Mouse (Mus musculus): ENCODE results near the gene Commd4. TPM values are rescaled to one million over a fixed set of nuclear protein-coding genes. Genes with fewer than 3 reads are reported as not detected.

Commd4 gene
- 41.2 and 61.1 TPM in 2 replicates for polyA plus RNA-seq (2012; ENCODE audit: low replicate concordance)

GRCm38 (mm10) chr9:57158013-57158470, at the start of gene Commd4:
Gene Commd4 (minus strand): TSS chr9:57158331.

DNA sequence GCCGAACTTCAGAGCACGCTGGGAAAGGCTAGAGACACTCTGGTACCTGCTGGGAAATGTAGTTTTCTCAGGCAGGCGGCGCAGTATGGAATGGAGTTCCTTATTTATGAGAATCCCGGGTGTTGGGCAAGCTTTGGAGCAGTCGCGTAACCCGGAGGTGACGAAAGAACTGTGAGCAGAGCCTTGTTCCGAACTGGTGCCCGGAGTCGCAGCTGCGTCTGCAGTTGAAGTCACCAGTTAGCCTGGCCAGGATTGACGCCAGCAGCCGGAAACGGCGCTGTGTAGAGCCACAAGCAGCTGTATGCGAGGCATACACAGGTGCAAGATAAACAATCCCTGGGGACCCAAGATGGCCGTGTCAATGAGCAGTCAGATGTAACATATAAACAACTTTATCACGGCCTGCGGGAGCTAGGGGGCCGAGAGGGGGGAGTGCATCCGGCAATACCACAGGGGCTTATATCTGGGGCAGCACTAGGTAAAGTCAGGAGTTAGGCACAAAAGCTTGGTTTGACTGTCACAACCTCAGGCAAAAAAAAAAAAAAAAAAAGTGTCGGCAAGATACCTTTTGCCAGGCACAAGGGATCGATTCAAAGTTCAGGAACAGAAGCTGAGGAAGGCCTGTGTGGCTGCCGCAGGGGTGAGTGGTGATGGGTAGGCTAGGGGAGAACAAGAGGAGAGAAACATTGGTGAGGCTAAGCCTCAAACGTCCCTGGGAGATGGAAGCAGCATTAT, 9.8 kb downstream of the Commd4 start, which contains the start of gene Neil1:
Neil1 (minus strand) TSS at position 162 of the 735 bp plus-strand sequence.

GRCm38 (mm10) chr9:57130577-57131433, 27.3 kb downstream of the Commd4 start, which contains the start of gene Man2c1:
Gene Man2c1 (plus strand): TSS chr9:57130690.

Other genes with a start within 250 kb of the Commd4 start
- 4.0 and 5.2 TPM in 2 replicates for gene Snx33, start 230.0 kb downstream of the Commd4 start, polyA plus RNA-seq (2012; ENCODE audit: low replicate concordance)
- 117 and 137 TPM in 2 replicates for gene Imp3, start 220.9 kb downstream of the Commd4 start, polyA plus RNA-seq (2012; ENCODE audit: low replicate concordance)
- gene Snupn, start 207.5 kb downstream of the Commd4 start, polyA plus RNA-seq (2012; ENCODE audit: low replicate concordance), result 0.42 and 0.92 TPM in 2 replicates
- 23.1 and 47.6 TPM in 2 replicates for gene Ptpn9, start 163.4 kb downstream of the Commd4 start, polyA plus RNA-seq (2012; ENCODE audit: low replicate concordance)
- gene Sin3a, start 86.3 kb downstream of the Commd4 start, polyA plus RNA-seq (2012; ENCODE audit: low replicate concordance), result 12.4 and 39.8 TPM in 2 replicates
- gene Man2c1, start 27.6 kb downstream of the Commd4 start, polyA plus RNA-seq (2012; ENCODE audit: low replicate concordance), result 77.0 and 97.7 TPM in 2 replicates
- 12.9 and 14.3 TPM in 2 replicates for gene Neil1, start 10.0 kb downstream of the Commd4 start, polyA plus RNA-seq (2012; ENCODE audit: low replicate concordance)
- gene Trcg1, start 78.2 kb upstream of the Commd4 start, polyA plus RNA-seq (2012; ENCODE audit: low replicate concordance), result not detected in 2 replicates
- gene 1700017B05Rik, start 104.3 kb upstream of the Commd4 start, polyA plus RNA-seq (2012; ENCODE audit: low replicate concordance), result 126 and 137 TPM in 2 replicates

Measured in leukemia stem cell, adult 10-12 weeks (primary cell).